Mouse (Mus musculus) lung, postnatal 0 days (tissue): ENCODE results near the gene Meis2.

Experiments
- CTCF ChIP-seq: IDR thresholded peaks from 2 replicates; pipeline ENCODE4 v1.5.1; 2016; ENCODE audit warnings: antibody characterized with exemption, mild to moderate bottlenecking
- EP300 ChIP-seq: IDR thresholded peaks from 2 replicates; pipeline ENCODE4 v1.6.1; 2016; ENCODE audit warnings: antibody characterized with exemption, mild to moderate bottlenecking, control low read depth

GRCm38 (mm10) chr2:116015520-116015919 lies 50.1 kb downstream of the Meis2 start:
- no peak for TF ChIP-seq CTCF
- no peak for TF ChIP-seq EP300
